Mouse (Mus musculus): ENCODE measurements around the gene Exosc10.

The Exosc10 gene

GRCm38 (mm10) chr4:148558297-148559000, at the start of gene Exosc10:
TSS of gene Exosc10 (plus strand) at chr4:148558429.
- peak; percentile 86 to 87 for DNase-seq (ENCODE audit: low spot score in 2 of 2)

- no peak for DNase-seq (ENCODE audit: low spot score in 2 of 2)
Observed at GRCm38 (mm10) chr4:148509450-148510084, 48.7 kb upstream of the Exosc10 start.

GRCm38 (mm10) chr4:148510691-148511090, 47.5 kb upstream of the Exosc10 start:
- DNase-seq (ENCODE audit: low spot score in 2 of 2) = no peak

- no peak for DNase-seq (ENCODE audit: low spot score in 2 of 2)
Observed at GRCm38 (mm10) chr4:148511334-148511733, 46.9 kb upstream of the Exosc10 start.

GRCm38 (mm10) chr4:148513021-148513559, 45.1 kb upstream of the Exosc10 start:
- DNase-seq (ENCODE audit: low spot score in 2 of 2) = peak; percentile 53 to 58

GRCm38 (mm10) chr4:148515313-148515712, 42.9 kb upstream of the Exosc10 start:
- DNase-seq (ENCODE audit: low spot score in 2 of 2) = no peak

- no peak for DNase-seq (ENCODE audit: low spot score in 2 of 2)
Observed at GRCm38 (mm10) chr4:148517809-148518208, 40.4 kb upstream of the Exosc10 start.

GRCm38 (mm10) chr4:148518235-148518795, 39.9 kb upstream of the Exosc10 start:
- no peak for DNase-seq (ENCODE audit: low spot score in 2 of 2)

GRCm38 (mm10) chr4:148523538-148523937, 34.7 kb upstream of the Exosc10 start:
- DNase-seq (ENCODE audit: low spot score in 2 of 2) = no peak

- DNase-seq (ENCODE audit: low spot score in 2 of 2) = no peak
Observed at GRCm38 (mm10) chr4:148527158-148527910, 30.9 kb upstream of the Exosc10 start.

GRCm38 (mm10) chr4:148530351-148530750, 27.9 kb upstream of the Exosc10 start:
- DNase-seq (ENCODE audit: low spot score in 2 of 2) = no peak

GRCm38 (mm10) chr4:148530778-148531177, 27.5 kb upstream of the Exosc10 start:
- DNase-seq (ENCODE audit: low spot score in 2 of 2) = no peak

- no peak for DNase-seq (ENCODE audit: low spot score in 2 of 2)
Observed at GRCm38 (mm10) chr4:148531341-148531740, 26.9 kb upstream of the Exosc10 start.

- no peak for DNase-seq (ENCODE audit: low spot score in 2 of 2)
Observed at GRCm38 (mm10) chr4:148532516-148532915, 25.7 kb upstream of the Exosc10 start.

GRCm38 (mm10) chr4:148533613-148534328, 24.5 kb upstream of the Exosc10 start:
- DNase-seq (ENCODE audit: low spot score in 2 of 2) = no peak

GRCm38 (mm10) chr4:148535876-148536275, 22.4 kb upstream of the Exosc10 start:
- no peak for DNase-seq (ENCODE audit: low spot score in 2 of 2)

- DNase-seq (ENCODE audit: low spot score in 2 of 2) = no peak
Observed at GRCm38 (mm10) chr4:148549106-148549505, 9.1 kb upstream of the Exosc10 start.

- DNase-seq (ENCODE audit: low spot score in 2 of 2) = no peak
Observed at GRCm38 (mm10) chr4:148557766-148558165, 463 bp upstream of the Exosc10 start.

- no peak for DNase-seq (ENCODE audit: low spot score in 2 of 2)
Observed at GRCm38 (mm10) chr4:148562676-148563075, 4.4 kb downstream of the Exosc10 start.

- DNase-seq (ENCODE audit: low spot score in 2 of 2) = no peak
Observed at GRCm38 (mm10) chr4:148563595-148563994, 5.4 kb downstream of the Exosc10 start.

- no peak for DNase-seq (ENCODE audit: low spot score in 2 of 2)
Observed at GRCm38 (mm10) chr4:148570138-148570537, 11.9 kb downstream of the Exosc10 start.
